Mouse (Mus musculus) cerebellum, adult 9-11 months (tissue): ENCODE data around the gene Phf21a.
"Not testable (repeated sequence)": the region's sequence is repeated elsewhere in the genome, so short reads cannot be mapped to it uniquely, and the experiment has no call there.

ENCODE experiments used
- DNase-seq: peaks from one replicate; pipeline ENCODE4 v3.0.0; 2022

Gene Phf21a

GRCm38 (mm10) chr2:92085721-92086120, 7.2 kb upstream of the Phf21a start:
- no peak for DNase-seq

DNA sequence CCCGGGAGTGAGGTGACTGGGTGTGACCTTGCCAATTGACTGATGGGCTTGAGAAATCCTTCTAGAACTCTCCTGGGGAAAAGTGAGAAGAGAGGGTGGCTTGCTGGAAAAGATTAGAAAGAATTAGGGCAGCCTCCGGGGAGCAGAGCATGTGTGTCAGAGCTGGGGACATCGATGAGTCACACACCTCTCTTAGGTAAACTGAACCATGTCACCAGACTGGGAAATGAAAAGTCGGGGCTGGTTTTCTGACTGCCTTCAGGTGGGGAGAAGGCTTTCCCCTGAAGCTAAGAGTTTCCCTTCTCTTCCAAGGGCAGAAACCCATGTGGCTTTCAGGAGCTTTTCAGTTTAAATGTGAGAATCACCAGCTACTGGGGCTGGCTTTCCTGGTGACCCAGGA, 5.9 kb upstream of the Phf21a start:
- DNase-seq: no peak

GRCm38 (mm10) chr2:92089782-92090181, 3.1 kb upstream of the Phf21a start:
- no peak for DNase-seq

- DNase-seq: not testable (repeated sequence)
Measured at GRCm38 (mm10) chr2:92093503-92093902, 586 bp downstream of the Phf21a start.

- no peak for DNase-seq
Measured at GRCm38 (mm10) chr2:92094078-92094477, 1.2 kb downstream of the Phf21a start.

DNA sequence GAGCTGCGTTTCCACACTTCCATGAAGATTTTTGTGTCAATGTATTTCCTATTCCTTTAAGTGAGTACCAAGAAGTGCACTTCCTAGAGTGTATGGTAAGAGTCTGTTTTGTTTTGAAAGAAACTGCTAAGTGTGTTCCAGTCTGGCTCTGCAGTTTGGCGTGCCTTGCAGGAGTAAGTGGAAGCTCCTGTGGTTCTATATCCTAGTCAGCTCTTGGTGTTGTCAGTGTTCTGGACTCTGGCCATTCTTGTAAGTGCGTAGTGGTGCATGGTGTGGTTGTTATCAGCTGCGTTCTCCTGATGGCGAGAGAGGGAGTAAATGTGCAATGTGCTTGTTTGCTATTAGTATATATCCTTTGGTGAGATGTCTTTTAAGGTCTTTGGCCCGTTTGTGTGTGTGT, 7.9 kb downstream of the Phf21a start:
- no peak for DNase-seq

- DNase-seq: no peak
Measured at GRCm38 (mm10) chr2:92124523-92124922, 31.6 kb downstream of the Phf21a start.

- no peak for DNase-seq
Measured at GRCm38 (mm10) chr2:92125330-92125729, 32.4 kb downstream of the Phf21a start.

DNA sequence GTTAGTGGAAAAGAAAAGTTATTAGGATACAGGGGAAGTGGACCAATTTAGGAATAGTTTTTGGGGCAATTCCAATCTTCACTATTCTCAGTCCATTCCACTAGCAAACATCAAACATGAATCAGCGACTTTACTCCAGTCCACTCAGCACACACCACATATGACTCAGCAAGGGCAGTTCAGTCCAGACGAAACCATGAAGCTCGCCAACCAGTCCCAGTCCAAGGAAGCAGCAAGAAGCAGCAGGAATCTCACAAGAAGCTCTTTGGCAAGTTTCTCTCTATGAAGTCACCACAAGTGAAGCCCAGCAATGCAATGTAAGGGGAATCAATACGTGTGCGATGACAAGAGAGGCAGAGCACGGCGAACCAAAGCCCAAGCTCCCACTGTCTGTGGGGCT, 37.2 kb downstream of the Phf21a start:
- no peak for DNase-seq

DNA sequence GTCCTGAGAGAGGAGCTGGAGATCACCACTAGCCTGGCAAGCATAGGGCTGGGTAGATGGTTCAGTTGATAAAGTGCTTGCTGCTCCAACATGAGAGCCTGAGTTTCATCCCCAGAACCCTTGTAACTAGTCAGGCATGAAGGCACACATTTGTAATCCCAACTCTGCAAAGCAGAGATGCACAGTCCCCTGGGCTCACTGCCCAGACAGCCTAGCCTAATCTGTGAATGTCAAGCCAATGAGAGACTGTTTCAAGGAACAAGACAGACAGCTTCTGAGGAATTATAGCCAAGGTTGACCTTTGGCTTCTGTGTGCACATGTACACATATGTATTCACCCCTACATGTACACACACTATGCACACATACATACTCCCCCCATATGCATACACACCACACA, 45.8 kb downstream of the Phf21a start:
- DNase-seq: no peak

DNA sequence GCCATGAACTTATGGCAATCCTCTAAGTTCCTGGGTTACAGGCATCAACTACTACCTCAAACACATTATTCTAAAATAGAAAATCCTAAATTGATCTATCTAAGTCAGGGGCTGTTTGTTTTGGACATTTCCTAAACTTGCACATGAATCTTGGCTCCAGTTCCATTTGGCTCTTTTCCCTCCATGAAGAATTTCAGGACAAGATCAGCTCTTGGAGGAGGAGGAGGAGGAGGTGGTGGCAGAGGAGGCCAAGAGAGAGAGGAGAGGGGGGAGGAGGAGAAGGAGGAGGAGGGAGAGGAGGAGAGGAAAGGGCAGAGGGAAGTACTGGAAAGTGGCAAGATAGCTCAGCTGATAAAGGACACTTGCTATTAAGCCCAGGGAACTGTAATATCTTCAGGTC, 46.4 kb downstream of the Phf21a start:
- DNase-seq: no peak

GRCm38 (mm10) chr2:92140383-92140782, 47.5 kb downstream of the Phf21a start:
- DNase-seq: no peak

DNA sequence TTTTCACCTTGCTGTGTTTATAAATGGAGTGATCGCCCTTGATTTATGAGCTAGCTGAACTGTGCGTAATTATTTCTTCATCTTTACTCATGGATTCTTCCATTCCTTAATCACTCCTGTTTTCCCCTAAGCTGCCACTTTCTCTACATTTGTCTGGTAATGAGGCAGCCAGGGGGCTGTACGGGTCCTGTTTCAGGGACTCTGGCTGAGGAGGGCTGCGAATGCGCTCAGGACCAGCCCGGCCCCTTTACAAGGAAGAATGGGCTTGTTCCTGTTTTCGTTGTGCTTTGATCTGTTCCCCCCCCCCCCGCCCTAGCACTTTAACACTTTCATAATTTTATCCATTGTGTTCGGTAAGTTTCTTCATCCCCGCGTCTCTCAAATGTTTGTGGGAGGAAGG, 48.2 kb downstream of the Phf21a start:
- DNase-seq: no peak

DNA sequence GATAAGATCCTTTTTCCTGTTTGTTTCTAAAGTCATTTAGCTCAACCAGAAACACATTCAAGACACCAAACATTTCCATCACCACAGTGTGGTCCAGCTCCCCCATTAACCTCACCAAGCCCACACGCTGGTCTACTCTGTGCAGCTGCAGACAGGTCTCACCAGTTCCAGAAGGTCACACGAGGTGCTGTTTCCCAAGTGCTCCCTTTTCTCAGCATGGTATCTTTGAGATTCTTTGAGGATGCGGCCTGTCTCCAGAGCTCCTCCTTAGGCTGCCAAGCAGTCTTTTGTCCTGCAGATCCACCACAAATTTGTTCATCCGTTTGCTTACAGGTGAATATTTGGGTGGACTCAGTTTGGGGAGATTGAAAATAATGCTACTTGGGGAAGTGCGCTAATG, 51.0 kb downstream of the Phf21a start:
- no peak for DNase-seq

- not testable (repeated sequence) for DNase-seq
Measured at GRCm38 (mm10) chr2:92147925-92148750, 55.2 kb downstream of the Phf21a start.

DNA sequence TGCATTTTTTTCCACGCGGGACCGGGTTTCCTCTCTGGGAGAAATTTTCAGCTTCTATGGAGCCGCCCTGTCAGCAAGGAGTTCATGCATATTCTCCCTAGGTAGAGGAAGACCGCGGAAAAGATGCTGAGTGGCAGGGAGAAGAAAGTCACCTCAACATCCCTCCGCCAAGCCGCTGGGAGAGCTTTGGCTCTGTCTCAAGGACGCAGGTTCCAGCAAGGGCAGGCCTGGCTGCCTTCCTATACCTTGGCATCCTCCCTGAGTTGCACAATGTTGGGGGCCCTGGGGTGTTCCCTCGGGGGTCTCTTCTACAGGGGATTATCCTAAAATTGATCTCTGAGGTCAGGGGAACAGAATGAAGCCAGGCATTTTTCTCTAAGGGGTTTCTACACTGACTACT, 71.4 kb downstream of the Phf21a start:
- no peak for DNase-seq

DNA sequence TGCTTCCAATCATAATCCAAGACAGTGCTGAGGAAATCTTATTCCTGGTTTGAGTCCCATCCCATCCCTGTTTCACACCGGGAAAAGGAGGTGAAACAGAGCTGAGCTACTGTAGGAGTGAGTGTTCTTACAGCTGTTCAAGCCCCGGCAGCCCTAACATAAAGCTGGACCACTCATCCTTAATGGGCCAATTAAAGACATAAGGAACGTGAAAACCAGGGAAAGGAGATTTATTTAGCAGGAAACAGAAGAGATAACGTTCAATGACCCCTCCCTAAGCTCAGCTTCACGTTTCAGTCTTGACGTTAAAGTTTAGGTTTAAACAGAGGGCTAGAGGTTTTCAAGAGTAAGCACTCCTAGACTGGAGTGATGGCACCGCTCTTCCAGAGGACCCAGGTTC, 74.0 kb downstream of the Phf21a start:
- DNase-seq: no peak

DNA sequence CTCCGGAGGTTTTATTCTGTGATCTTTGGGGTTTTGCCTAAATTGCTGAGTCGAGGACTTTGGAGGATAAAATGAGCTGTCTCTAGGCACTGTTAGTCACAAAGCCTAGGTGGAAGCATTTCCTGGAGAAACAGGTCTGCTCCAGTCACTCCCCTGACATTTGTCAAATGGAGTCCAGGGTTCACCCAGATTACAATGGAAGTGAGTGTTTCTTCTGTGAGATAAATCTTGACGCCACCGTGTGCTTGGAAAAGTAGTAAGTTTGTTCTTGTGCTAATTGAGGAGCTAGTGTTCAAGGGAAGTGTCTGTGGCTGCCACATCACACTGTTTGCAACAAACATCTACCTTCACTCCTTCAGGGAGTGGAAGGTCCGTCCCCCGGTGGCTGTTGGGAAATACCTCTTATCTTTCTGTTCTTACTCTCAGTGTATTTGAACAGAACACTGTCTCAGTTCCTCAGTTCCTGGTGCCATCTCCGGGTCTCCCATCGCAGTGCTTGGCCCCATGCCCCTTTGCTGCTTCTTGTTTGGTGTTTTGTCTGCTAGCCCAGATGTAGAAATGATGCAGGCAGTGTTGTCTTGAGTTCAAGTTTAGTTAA, 78.2 kb downstream of the Phf21a start:
- DNase-seq: no peak

- no peak for DNase-seq
Measured at GRCm38 (mm10) chr2:92172300-92172699, 79.4 kb downstream of the Phf21a start.

DNA sequence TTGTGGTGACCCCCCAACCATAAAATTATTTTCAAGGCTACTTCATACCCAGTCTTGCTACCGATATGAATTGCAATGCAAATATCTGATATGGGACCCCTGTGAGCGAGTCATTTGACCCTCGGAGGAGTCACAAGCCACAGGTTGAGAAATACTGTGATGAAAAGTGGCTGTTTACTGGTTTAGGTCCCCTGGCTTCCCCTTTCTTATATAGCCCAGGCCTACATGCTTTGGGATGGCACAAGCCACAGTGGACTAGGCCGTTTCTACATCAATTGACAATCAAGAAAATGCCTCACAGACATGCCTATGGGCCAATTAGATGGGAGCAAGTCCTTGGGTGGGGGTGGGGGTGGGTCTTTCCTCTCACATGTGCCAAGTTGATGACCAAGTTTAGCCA, 80.3 kb downstream of the Phf21a start:
- no peak for DNase-seq

- peak; percentile 53 for DNase-seq
Measured at GRCm38 (mm10) chr2:92174265-92174664, 81.3 kb downstream of the Phf21a start.

DNA sequence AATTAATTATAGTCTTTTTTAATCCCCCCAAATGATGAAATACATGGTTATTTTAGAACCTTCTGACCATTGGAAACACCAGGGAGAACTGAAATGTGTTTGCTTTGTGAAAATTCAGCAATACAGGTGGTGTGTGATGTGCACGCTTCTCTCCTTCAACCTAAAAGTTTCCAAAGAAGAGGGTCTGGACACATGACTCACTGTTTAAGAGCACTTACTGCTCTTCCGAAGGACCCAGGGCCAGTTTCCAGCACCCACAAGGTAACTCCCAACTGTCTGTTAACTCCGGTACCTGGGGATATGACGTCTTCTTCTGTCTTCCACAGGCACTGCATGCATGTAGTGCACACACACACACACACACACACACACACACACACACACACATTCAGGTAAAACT, 82.1 kb downstream of the Phf21a start:
- no peak for DNase-seq

GRCm38 (mm10) chr2:92176292-92176691, 83.4 kb downstream of the Phf21a start:
- no peak for DNase-seq

DNA sequence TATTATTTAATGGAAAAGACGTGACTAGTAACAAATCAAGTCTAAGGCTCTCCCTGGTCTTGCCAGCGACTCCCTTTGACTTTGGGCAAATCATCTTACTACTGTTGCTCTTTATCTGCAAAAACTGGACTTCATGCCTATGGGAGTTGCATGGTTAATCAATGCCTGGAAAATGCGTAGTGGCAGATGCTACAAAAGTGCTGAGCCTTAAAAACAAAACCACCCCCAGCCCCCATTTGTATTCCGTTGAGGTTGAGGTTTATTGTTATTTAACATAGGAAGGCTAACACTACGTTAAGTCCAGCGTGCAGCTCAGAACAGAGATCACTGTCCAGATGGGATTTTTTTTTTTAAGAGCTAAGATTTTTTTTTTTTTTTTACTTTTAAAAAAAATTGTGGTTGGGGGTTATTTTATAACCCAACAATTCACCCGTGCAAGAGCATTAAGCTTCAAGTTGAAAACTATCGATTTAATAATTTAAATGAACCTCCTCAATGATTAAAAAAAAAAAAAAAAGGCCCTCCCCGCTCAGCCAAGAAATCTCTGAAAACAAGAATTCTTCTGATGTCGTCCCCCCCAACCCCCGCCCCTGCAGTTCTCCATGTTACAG, 89.3 kb downstream of the Phf21a start:
- DNase-seq: no peak
